ENCODE assay signal across 19 mouse cellular contexts in the genomic region with DNA sequence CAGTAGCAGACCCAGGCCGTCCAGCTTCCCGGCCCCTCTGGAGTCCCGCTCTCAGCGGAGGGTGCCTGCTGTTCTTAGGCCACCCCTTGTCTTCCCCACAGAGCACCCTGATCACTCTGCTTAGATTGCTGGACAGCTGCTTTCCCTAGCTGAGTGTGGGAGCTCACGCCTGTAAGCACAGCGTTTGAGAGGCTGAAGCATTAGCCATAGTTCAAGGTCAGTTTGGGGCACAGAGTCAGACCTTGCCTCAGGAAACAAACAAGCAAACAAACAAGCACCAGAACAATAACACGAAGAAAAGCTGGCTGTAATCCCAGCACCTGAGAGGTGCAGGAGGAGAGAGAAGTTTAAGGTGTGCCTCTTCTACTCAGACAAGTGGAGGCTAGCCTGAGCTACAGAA.
"Had no signal": no experiment of that assay in that cellular context is flagged by ENCODE, and none has a peak within 500 bp of the region (broad histone marks: within the 10 kb centered on the region; RNA-seq: fewer than 3 reads in every experiment).

No protein-coding gene starts in this region.

- H3K27ac ChIP-seq: kidney, embryonic 15.5 days; liver, embryonic 15.5 days; lung, embryonic 15.5 days; stomach, embryonic 15.5 days had no signal

- H3K36me3 ChIP-seq: kidney, embryonic 15.5 days; lung, embryonic 15.5 days; stomach, embryonic 15.5 days had no signal

- DNase-seq: kidney, adult 8-10 months; kidney, postnatal 10 days; kidney, postnatal 4 days; layer of hippocampus, adult 9-11 months; lung, adult 18-20 months; lung, postnatal 10 days; lung, postnatal 4 days; midbrain, embryonic 14.5 days; right cerebral cortex, adult 18-20 months; right cerebral cortex, postnatal 14 days; right cerebral cortex, postnatal 4 days; thymus, postnatal 25 days had no signal

- H3K9me3 ChIP-seq: kidney, embryonic 15.5 days; liver, embryonic 15.5 days; lung, embryonic 15.5 days; stomach, embryonic 15.5 days had no signal

- H3K27me3 ChIP-seq: kidney, embryonic 15.5 days; liver, embryonic 15.5 days; lung, embryonic 15.5 days; stomach, embryonic 15.5 days had no signal

- H3K4me2 ChIP-seq: kidney, embryonic 15.5 days; liver, embryonic 11.5 days; liver, embryonic 15.5 days; lung, embryonic 15.5 days; midbrain, embryonic 11.5 days; stomach, embryonic 15.5 days had no signal

- H3K9ac ChIP-seq: kidney, embryonic 15.5 days; liver, embryonic 15.5 days; lung, embryonic 15.5 days; stomach, embryonic 15.5 days had no signal

- H3K4me3 ChIP-seq: kidney, embryonic 15.5 days; left cerebral cortex, adult 2 months; liver, embryonic 15.5 days; lung, embryonic 15.5 days; stomach, embryonic 15.5 days had no signal
